Mouse (Mus musculus) cerebellum, adult 8-10 months (tissue): Measurements from ENCODE around the gene Slc6a20b.
A peak's percentile ranks its signal among the peaks of the same experiment; 100 is the strongest.
"Not testable (repeated sequence)": the region's sequence is repeated elsewhere in the genome, so short reads cannot be mapped to it uniquely, and the experiment has no call there.

Experiments
- DNase-seq: peaks from one replicate; pipeline ENCODE4 v3.0.0; 2022

The Slc6a20b gene

DNA sequence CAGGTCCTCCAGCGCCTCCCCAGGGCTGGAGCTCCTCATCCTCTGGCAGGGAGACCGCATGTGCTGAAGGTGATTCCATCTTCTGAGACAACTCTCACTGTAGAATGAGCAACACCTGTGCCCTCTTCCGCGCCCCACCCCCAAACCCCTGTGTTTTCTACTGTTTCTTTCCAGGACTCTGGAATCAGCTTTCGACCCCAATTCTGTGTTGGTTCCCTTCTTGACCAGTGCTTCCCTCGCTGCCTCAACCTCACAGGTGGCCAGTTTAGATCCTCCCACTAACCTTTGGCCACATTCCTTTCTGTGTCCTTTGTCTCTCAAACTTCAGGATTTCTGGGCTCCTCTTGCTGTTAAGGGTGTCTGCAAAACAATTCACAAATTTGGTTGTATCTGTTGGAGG is at the start of gene Slc6a20b:
Slc6a20b (minus strand) TSS at position 285 of the 400 bp plus-strand sequence.
- no peak for DNase-seq

DNA sequence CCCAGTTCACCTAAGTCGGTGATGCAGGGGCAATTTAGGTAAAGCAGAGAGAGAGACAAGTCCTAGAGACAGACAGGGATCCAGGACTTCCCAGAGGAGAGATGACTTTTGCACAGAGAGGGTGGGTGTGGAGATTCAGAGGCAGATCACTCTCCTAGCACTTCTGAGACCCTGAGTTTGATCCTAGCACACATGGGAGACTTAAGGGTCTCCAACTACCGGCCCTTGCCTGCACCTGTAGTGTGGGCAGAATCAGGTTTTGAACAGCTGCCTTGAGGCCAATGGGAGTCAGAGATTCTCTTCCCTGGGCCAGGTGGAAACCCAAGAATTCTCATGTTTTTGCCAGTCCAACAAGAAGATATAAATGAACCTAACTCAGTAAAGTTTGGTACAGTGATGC is 46.8 kb upstream of the Slc6a20b start:
- no peak for DNase-seq

DNA sequence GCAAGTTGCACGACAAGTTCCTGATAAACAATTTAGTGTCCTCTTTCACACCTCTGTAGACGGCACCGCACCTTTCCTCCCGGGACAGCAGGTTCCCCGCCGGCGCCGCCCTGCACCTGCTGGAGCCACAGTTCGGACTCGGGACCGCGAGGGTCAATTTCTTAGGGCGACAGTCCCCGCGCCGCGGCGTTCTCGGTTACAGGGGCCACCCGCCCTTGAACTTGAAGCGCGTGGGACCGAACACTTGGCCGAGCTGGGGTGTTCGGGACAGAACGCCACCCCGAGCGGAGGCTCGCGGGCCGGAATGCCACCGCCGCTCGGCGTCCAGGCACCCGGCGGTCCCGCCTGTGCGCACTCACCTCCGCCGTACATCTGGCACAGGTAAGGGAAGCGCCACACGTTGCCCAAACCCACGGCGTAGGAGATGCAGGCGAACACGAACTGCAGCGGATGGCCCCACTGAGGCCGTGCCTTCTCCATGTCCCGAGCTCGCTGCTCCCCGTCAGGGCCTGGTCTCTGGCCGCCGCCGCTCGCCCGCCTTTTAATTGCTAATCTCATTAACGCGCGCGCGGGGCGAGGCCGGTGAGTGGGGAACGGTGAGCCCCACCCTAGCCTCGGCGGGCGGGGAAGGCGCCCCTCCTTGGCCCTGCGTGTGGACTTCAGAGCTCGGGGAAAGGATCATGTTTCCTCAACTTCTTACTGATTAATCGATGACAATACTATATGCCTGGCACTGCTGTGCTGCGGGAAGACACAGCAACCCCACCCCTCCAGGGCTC is 46.2 kb upstream of the Slc6a20b start, which contains the start of the genes Ccr9 and Slc6a20a:
Ccr9 (plus strand) TSS at position 113 of the 779 bp plus-strand sequence.
Slc6a20a (minus strand) TSS at position 559 of the 779 bp plus-strand sequence.
- no peak for DNase-seq

DNA sequence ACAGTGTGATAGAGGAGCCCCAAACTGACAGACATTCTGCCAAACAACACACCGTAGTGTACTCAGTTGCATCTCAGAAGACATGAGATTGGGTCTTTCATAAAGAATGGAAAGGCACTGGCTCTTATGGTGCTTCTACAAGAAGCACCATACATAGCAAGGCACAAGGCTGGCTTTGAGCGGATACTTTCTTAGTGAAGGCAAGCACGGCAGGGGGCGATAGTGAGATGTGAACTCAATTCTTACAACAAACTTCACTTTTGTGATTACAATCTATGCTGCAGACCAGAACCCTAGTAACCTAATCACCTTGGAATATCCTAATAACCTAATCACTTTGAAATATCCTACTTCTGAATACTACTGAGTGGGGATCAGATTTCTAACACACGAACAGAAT is 33.3 kb upstream of the Slc6a20b start:
- no peak for DNase-seq

DNA sequence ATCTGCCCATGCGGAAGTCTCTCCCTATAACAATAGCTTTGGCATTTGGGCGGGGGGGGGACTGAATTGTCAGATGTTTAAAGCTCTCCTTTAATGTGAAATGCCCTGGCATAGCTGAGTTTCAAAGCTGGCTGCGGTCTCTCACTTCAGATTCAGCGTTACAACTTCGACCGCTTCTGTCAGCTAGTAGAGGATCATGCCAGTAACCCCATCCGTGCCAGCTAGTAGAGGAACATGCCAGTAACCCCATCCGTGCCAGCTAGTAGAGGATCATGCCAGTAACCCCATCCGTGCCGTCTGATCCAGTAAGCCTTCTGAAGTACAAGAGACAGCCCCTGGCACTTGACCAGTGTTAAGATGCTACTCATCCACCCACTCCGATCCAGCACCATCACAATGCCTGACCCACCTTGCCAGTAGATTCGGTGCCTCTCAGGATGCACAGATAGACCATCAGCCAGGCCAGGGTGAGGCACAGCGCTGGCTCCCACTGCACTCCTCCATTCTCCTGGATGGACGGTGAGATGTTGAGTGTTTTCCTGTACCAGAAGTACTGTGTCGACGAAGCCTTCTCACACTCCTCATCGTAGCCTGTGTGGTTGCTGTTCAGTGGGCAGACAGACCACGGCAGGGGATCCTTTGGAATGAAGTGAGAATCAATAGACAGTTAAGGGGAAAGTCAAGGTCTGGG is 27.8 kb upstream of the Slc6a20b start:
- not testable (repeated sequence) for DNase-seq

DNA sequence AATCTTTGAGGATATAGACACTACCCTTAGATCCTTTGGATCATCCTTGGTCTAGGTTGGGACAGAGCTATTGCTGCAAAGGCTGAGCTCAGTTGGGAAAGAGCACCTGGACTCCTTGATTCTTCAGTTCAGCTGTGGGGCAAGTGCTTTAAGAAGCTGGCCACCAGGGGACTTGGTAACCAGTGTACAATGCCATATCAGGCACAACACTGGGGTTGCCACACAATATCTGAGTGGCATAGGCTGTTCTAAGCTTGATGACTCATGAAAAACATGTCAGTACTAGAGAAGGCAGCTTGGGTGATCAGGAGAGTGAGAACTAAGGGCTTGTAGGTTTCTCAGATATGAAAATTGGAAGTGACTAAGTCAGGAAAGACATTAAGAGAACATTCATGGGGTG is 26.6 kb upstream of the Slc6a20b start:
- no peak for DNase-seq

DNA sequence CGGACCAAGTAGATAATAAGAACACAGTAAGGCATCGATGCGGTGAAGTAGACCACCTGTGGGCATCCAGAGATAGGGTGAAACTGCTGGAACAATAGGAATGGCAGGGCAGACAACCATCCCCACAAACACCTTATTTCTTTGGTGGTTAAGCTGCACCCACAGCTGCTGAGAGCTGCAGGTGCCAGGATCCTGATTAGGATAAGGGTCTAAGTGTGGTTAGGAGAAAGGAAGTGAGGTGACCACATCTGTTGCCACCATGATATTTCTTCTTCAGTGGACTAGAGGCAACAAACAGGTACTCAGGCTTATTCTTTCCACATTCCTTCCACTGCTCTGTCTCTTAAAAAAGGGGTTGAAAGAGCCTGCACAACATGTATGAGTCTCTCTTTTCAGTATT is 25.1 kb upstream of the Slc6a20b start:
- no peak for DNase-seq

DNA sequence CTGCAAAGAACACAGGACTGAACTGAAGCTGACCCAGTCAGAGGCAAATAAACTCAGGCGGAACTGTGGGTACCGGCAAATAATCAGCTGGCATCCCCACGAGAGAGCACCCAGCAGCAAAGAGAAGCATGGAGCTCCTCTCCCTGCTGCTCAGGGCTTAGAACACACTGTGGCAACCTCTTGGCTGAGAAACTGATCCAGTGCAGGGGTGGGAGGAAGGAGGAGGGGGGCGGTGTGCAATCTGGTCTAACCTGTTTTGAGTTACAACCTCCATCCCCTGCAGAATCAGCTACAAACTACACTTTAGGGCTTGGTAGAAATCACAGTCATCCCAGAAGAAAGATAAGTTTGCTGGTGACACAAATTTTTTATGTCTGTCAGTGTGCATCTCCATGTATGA is 19.0 kb upstream of the Slc6a20b start:
- no peak for DNase-seq

DNA sequence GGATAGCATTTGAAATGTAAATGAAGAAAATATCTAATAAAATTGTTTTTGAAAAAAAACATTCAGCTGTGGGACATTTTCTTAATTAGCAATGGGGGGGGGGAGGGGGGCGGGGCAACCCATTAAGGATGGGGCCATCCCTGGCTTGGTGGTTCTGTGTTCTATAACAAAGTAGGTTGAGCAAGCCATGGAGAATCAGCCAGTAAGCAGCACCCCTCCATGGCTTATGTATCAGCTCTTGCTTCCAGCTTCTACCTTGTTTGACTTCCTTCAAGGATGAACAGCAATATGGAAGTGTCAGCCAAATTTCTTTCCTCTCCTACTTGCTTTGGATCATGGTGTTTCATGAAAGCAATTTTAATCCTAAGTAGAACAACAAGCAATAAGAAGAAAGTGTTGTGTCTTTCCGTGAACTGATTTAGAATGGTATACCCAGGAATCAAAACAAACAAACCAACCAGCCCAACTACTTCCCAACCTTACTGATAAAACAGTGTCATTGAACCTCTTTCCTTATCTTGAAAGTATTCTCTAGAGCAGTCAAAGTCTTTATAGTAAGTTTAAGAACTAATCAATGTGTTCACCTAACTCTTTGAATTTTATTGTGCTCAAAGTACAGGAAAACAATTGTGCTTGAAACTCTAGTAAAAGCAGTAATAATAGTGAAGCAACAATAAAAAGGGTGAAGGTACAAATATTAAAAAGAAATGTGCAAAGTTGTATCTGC is 17.6 kb upstream of the Slc6a20b start:
- no peak for DNase-seq

DNA sequence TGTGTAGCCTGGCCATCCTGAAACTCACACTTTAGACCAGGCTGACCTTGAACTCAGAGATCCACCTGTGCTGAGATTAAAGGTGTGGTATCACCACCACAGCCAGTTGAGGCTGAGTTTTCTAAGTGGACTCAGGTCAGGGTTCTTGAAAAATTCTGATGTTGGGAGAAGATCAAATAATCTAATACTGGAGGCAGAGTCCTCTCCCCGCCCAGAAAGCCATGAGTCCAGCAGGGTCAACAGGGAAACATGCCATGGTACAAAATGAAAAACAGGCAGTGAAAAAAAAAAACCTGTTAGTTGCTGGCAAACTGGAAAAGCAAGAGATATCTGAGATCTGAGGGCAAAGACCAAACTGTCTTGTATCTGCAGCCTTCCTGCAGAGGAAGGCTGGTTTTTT is 7.7 kb upstream of the Slc6a20b start:
- DNase-seq: no peak

DNA sequence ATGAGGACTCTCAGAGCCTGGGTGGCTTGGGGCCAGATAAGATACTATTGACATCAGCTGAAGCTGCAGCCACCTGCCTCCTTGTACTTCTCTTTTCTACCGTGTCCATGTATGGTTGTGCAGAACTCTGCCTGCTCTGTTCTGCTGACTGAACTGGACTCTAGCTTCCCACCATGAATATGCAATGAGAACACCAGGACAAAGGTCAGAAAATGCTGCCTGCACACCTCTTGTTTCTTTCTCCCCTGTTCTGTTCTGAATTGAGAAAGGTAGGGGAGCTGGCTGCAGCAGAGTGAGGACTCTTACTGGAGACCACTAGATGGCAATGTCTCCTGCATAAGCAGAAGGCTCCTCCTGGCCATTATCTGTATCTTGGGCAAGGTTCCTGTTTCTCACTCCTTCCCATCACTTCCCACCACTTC is 6.3 kb upstream of the Slc6a20b start:
- DNase-seq: peak; percentile 4

DNA sequence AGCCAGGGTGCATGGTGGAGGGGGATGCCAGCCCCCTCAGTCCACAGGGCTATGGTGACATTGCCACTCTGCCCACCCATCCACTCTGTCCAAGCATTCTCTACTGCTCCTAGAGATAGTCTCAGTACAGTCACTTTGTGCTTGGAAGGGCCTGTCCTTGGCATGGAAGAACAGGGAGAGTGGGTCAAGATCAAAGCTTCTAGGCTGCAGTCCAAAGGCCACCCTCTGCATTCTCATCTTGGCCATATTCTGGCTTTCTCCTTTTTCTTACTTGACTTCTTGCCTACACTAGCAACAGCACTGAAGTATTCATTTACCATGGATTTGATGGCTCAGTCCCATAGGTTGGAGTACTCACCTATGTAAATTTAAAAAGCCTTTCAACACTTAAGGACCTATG is 5.9 kb upstream of the Slc6a20b start:
- no peak for DNase-seq

DNA sequence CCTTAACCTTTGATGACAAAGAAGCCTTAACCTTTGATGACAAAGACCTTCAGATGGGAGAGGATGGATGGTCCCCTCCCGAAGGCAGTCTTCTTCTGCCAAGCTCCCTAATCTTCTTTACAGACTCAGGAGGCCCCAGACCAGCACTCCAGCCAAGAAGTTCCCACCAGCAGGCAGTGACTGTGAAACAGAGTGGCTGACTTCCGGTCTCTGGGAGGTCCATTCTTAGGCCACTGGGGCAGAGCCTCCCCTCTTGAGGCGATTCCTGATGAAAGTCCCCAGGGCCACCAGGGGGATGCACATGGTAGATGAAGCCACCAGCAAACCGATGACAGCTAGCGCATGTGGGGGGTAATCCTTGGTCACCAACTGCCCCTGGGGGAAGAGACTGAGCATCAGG is 4.4 kb upstream of the Slc6a20b start:
- no peak for DNase-seq

DNA sequence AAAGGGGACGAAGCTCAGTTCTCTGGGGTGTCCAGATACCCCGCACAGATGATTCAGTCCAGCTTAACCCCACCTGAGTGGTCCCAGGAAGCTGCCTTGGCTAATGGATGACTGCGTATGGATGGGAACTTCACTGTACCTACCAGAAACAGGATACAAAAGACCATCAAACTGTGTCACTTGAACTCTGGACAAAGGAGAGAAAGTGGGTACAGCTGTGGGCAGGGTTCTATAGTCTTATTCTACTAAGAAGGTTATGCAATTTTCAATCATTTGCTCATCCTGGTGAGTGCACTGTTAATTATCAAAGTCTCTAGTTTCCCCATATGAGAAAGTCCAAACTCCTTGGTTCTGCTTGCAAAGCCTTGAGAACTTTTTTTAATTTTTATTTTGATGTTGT is 628 bp upstream of the Slc6a20b start:
- DNase-seq: no peak

DNA sequence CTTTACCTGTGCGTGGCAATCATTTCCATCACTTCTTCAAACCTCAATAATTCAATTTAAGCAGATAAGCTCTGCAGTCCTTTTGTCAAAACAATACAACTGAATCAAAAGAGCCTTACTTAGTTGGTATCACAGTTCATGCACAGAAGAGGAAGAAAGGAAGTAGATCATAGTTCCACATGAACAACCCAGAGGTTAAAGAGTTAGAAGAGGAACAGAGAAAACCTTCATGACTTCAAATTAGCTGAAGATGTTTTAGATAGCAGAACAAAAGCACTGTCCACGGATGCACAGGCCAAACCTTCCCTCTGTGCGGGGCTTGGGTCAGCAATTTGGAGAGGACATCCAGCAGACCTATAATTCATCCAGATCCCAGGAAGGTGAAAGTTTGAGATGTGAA is 699 bp downstream of the Slc6a20b start:
- no peak for DNase-seq

DNA sequence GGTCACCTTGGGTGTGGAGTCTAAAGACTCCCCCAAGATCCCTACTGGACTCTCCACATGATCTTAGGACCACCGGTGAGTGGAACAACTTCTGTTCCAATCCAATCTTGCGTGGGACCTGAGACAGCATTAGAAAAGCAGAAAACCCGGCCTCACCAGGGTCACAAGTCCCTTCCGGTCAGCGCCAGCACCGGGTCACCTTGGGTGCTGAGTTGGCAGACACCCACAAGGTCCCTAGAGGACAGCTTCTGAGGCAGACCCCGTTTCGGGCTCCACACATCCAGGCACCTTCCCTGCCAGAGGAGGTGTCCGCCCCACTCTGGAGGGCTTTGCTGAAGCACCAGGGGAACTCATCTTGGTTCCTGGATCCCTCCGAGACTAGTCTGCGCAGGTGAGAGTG is 6.5 kb downstream of the Slc6a20b start:
- DNase-seq: no peak

DNA sequence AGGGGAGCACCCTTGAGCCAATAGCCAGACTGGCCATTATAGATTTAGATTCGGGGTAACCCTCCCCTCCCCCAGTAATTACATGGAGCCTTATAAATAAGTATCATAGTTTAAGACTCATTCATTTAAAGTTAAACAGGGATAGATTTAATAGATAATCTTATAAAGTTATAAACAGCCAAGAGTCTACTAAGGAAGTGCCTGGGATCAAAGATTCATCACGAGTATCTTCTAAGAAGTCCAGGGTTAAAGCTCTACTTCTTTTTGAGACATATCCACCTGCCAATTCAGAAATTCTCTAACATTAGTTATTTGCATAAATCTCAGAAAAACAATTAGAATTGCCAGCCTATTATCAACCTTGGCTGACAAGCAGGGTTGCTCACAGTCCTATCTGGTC is 7.6 kb downstream of the Slc6a20b start:
- no peak for DNase-seq

DNA sequence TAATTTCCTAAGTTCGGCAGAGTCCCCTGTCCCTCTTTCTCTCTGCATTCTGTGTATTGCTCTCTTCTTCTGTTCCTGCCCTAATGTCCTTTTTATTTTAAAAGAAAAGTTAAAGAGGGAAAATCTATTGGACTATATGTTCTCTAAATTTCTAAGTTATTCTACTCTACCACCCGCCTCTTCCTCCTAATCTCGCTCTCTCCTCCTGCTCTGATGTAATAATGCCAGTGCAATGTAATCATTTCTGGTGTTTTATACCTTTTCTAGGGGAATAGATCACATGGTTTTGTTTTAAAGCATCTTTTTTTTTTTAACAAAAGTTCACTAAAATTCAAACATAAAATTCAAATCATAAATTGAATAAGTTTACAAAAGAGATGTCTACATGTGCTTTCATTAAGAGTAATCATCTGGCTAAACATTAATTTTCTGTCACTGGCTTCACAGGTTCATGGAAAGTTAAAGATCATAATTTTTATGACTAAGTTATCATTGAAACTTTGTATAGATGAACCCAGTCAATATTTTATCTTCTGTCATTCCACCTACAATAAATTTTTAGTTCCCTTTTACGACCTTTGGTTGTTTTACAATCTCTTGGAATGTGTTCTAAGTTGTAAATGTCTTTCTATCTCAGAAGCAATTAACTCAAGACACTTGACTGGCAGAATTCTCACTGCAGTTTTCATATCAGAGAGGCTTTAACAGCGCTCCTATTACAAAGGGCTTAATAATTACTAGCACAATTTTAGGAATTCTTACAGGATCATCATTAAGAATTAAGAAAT is 11.9 kb downstream of the Slc6a20b start:
- DNase-seq: no peak

DNA sequence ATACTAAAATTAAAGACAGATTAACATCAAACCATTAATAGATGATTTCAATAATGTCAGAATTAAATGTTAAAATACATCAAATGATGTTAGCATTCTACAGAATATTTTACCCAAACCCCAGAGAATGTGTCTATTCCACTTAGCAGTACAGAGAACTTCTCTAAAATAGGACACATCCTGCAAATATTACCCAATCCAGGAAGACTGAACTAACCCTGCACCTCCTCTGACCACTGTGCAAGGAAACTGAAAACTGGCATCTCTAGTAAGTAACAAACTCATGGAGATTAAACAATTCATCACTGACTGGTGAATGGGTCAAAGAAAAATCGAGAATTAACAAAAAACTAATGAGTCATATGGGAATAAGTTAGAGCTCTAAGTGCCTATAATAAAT is 30.8 kb downstream of the Slc6a20b start:
- no peak for DNase-seq

DNA sequence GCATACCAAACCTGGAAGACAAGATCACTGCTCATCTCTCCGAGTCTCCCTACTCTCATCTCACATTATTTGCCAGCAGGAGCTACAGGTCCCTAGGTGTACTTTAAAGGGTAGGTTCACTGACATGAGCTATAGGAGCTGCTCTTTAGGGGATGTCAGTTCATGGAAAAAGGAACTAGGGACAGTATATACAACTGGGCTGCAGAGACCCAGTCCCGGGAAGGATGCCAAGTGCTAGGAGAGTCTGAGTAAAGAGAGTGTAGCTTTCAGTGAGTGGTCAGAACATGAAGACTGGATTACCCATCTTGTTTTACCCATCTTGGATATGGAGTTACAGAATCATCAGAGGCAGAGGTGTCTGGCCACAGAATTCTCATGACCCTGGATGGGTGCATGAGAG is 35.0 kb downstream of the Slc6a20b start:
- DNase-seq: no peak

DNA sequence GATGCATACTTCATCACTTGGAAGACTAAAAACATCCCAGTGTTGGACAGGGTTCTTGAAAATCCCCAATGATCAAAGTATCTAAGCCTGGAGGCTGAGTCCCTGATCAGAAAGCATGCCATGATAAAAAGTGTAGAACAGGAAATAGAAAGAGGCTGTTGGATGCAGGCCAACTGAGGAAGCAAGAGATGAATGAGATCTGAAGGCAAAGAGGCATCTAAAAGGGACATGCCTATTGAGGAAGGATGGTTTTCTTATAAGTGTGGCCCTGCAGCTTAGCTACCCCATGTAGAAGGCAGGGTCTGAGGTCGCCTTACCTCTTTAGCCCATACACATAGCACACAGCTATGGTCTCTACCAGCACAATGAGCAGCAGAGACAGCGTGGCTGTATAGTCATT is 35.5 kb downstream of the Slc6a20b start:
- DNase-seq: no peak

DNA sequence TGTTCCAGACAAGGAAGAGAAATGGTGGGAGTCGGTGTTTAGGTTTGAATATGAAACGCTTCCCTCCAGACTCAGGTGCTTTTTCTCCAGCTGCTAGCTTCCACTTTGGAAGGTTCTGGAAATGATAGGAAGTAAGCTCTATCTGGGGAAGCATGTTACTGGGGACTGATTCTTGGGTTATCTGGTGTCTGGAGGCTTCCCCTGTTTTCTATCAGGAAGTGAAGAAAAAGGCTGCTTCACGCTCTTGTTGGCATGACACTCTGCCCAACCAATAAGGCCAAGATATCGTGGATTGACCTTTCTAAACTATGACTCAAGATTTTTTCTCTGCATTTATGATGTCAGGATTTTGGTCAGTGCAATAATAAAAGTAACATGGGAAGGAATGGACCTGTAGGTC is 37.2 kb downstream of the Slc6a20b start:
- DNase-seq: no peak
